Mouse (Mus musculus) left cerebral cortex, postnatal 10 days (tissue): ENCODE data around the gene Becn1. TPM values are rescaled to one million over a fixed set of nuclear protein-coding genes. Genes with fewer than 3 reads are reported as not detected.

Experiments used
- DNase-seq, 2 experiments: peaks; one replicate each; pipeline ENCODE4 v3.0.0; 2021 to 2022; ENCODE audit warnings: low spot score in 2 of 2, mixed read lengths in 1 of 2; ENCODE audit errors: extremely low spot score in 1 of 2
- intact Hi-C: fragments of 180-260 bp; cut with DNase I; formaldehyde crosslinking; loops from one replicate; pipeline ENCODE4 v1.15.1; 2025
- total RNA-seq, 2 experiments: library from RNA; stranded (reverse); gene quantifications; 2 replicates each; pipeline ENCODE4 v1.2.3; 2021

The Becn1 gene
- total RNA-seq, 2 experiments from 2014 or later = 174 to 188 TPM

DNA sequence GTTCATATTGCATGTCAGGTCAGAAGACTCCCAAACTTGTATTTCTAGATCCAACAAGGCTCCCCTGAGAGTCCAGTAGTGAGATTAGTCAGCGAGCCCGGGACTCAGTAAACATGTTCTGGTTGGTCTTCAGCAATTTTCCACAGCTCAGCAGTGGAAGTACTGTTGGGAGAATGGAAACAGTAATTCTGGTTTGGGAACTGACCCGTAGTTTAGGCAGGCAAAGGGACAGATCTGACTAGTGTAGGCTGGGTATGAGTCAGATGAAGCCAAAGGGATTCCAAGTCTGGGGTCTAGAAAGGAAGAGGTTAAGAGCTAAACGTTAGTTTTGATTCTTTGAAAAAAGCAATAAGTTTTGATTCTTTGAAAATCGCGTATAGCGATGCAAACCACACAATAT, 49.1 kb downstream of the Becn1 start:
- intact Hi-C loops = no loop called here

DNA sequence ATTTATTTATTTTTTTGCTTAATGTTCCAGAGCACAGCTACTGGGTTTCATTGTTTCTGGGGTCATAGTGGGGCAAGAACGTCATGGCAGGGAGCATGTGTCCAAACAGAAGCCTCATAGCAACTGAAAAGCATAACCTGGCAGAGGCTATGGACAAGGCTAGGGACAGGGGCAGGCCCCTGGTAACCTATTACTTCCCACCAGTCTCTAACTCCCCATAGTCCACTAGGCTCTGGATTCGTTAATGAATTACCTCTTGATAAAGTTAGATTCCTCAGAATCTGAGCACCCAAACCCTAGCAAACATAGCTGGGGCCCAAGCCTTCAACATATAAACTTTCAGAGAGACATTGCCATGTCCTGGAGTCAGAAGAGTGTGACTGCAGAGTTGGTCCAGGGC, 51.1 kb downstream of the Becn1 start:
- no peak for DNase-seq
- intact Hi-C loops = no loop called here

More for the DNA sequence above, 49.1 kb downstream of the Becn1 start:
- no peak for DNase-seq

DNA sequence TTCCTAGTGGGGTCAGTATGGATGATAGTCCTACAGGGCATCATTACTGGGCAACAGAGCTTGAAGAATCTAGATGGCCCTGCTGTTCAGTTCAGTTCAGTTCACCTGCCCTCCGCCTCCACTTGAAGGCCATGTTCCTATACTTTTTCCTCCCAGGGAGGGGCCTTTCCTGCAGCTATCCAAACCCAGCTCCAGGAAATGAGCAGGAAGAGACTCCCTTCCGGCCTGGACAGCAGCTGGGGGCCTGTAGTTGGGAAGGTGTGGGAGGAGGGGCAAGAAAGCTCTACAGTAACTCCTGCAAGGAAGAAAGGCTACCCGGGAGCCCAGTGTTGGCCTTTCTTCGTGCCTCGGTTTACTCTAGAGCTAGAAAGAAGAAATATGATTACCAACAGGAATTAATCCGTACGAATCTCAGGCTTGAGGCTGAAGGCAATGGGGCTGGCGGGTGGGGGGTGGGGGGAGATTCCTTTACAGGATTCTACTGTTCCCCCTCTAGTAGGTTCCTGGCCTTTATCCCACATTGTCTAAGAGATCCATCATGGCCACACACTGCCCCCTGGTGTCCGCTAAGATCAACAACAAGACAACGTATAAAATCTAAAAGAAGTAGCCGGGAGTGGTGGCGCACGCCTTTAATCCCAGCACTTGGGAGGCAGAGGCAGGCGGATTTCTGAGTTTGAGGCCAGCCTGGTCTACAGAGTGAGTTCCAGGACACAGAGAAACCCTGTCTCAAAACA, 53.7 kb downstream of the Becn1 start:
- peak; percentile 49 to 76 for DNase-seq
- intact Hi-C loops = loop anchor here (5.0 kb wide), 1 partner anchor 36 kb away; no protein-coding TSS in a partner anchor

DNA sequence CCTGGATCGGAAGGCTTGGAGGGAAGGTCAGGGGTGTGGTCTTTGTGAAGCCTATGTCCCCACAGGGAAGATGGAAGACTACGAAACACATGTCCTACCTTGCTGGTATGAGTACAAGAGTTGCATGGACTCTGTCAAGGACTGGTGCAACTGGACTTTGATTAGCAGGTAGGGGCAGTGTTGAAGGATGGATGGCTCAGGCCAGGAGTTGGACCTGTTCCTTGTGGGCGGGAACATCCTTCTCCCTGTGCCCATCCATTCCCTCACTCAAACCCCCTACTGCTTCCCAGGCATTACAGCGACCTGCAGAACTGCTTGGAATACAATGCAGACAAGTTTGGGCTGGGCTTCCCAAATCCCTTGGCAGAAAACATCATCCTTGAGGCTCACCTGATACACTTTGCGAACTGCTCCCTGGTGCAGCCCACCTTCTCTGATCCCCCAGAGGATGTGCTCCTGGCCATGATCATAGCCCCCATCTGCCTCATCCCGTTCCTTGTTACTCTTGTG, 54.5 kb downstream of the Becn1 start:
- intact Hi-C loops = loop anchor here (5.0 kb wide), 1 partner anchor 35 kb away; no protein-coding TSS in a partner anchor
- DNase-seq = no peak

DNA sequence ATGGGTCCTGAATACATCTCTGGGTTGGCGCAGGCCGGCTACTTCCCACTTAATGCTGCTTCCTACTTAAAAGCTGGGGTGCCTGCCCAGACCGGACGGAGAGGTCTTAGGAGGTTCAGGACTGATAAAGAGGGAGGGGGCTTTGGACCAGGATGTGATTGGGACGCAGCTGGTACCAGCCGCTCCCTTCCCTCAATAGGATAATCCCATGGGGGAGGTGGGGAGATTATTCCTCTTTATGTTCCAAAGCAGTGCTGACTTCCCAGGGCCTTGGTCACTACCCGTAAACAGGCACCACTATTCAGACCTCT, 55.4 kb downstream of the Becn1 start:
- intact Hi-C loops = loop anchor here (5.0 kb wide), 1 partner anchor 34 kb away; no protein-coding TSS in a partner anchor
- DNase-seq = no peak

DNA sequence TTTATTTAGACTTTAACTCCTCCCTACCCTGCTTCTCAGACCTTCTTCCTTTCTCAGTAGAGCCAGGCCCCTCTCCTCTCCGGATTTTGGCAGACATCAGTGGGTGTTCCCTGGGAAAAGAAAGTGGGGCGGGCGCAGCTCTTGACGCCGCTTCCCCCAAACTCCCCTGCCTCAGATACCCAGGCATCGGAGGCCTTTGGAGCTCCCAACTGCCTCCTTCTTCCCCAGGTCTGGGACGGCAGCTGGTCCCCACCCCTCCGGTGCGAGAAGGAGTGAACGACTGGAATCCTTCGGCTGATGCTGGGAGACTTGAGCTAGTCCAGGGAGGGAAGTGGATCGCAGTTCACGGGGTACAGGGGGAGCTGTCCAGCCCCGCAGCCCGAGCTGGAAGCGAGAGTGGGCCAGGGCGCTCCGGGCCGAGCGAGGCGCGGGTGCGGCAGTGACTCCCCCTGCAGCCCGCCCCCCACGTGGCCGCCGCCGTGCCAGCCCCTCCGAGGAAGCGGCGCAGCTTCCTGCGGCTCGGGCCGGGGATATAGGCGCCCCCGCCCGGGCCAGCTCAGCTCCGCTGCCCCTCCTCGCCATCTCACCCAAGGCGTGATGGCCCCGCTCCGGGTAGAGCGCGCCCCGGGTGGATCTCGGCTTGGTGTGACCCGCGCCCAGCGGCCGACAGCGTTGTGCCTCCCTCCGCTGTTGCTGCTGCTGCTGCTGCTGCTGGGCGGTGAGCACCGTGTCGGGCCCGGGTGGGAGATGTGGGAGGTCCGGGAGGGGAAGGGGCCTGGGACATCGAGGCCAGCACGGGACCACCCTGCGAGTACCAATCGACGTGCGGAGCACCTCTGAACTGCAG, 56.0 kb downstream of the Becn1 start, which contains the start of gene Ramp2:
TSS of gene Ramp2 (plus strand) at position 174 of the 847 bp plus-strand sequence.
- intact Hi-C loops = loop anchor here (5.0 kb wide), 1 partner anchor 34 kb away; no protein-coding TSS in a partner anchor
- peak in 1 of 2 experiments; percentile 88 for DNase-seq

DNA sequence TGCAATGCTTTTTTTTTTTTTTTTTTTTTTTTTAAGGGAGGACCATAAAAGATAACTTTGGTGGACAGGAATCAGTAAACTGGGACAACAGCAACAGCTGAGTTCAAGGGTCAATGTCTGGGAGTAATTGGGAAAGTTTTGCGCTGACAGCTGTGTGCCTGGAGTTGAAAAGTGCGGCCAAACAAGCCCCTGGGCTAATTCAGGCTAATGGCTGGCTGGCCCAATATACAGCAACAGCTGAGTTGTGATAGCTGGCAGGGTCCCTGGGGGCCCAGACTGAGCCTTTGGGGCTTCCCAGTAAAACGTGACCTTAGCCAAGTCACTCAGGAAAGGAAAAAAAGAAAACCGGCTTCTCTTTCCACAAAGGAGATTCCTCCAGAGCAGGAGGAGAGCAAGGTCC, 57.0 kb downstream of the Becn1 start:
- no peak for DNase-seq
- intact Hi-C loops = loop anchor here (5.0 kb wide), 1 partner anchor 33 kb away; no protein-coding TSS in a partner anchor

DNA sequence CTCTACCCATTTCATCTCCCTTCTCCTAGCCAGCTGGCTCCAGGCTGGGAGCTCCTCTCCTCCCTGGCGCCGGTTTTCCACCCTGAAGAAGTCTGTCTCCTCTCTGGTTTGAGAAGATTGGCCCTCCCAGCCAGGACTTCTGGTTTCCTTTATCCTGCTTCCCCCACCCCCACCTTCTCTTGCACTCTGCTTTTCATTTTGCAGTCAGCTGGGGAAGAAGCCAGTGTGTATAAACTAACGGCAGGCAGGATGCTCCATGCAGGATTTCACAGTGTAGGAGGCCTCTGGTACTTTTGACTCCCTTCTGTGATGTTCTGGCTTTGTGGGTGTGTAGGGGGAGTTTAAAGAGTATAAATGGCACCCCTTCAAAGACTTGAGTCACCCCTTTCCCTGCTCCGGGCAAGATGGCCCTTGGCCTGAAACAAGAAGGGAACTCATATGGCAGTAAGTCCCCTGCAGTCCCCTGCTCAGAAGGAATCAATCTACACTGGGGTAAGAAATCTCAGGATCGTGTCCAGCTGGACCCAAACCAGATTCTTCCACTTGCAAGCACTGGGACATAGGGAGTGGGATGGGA, 63.9 kb downstream of the Becn1 start:
- DNase-seq = no peak
- intact Hi-C loops = no loop called here

DNA sequence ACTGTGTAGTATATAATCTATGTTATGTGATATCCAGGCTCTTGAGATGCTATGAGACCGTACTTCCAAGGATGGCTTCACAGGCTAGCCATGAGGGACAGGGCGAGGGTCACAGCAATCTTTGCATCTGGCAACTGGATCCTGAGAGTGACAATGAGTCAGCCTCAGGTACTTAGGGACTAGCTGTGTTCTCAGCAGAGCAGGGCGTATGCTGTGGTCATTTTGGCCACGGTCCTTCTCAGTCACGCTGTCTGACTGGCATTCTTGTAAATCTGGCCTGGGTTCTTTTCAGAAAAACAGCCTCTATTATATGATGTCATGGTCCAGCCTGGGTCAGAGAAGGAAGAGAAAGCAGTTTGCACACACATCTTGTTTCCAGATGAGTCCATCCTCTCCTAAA, 65.3 kb downstream of the Becn1 start:
- intact Hi-C loops = no loop called here

More for the DNA sequence above, 65.3 kb downstream of the Becn1 start:
- no peak for DNase-seq

Other genes with a start within 250 kb of the Becn1 start
- gene Naglu, start 232.3 kb downstream of the Becn1 start, total RNA-seq = 10 to 100 TPM in 1 of 2 experiments, 1 to 10 TPM in 1; 9.4 to 10.2 TPM
- gene Hsd17b1, start 223.9 kb downstream of the Becn1 start, total RNA-seq = under 1 TPM; 0.43 to 0.79 TPM
- gene Coasy, start 219.7 kb downstream of the Becn1 start, total RNA-seq = 10 to 100 TPM; 32.3 to 32.4 TPM
- gene Mlx, start 215.0 kb downstream of the Becn1 start, total RNA-seq = 10 to 100 TPM; 52.8 to 55.8 TPM
- gene Psmc3ip, start 206.8 kb downstream of the Becn1 start, total RNA-seq = 1 to 10 TPM; 4.4 to 4.8 TPM
- 10 to 100 TPM; 54.5 to 55.0 TPM for gene Retreg3, start 182.4 kb downstream of the Becn1 start, total RNA-seq
- gene Tubg1, start 182.3 kb downstream of the Becn1 start, total RNA-seq = 10 to 100 TPM; 45.6 to 49.6 TPM
- 10 to 100 TPM; 46.6 to 48.8 TPM for gene Tubg2, start 146.4 kb downstream of the Becn1 start, total RNA-seq
- 10 to 100 TPM; 44.2 to 54.1 TPM for gene Cntnap1, start 131.8 kb downstream of the Becn1 start, total RNA-seq
- gene Plekhh3, start 130.9 kb downstream of the Becn1 start, total RNA-seq = 1 to 10 TPM; 5.9 to 8.0 TPM
- under 1 TPM in 1 of 2 experiments, not detected in 1; 0.41 TPM for gene Ccr10, start 126.8 kb downstream of the Becn1 start, total RNA-seq
- gene Ezh1, start 75.8 kb downstream of the Becn1 start, total RNA-seq = 10 to 100 TPM; 26.4 to 28.3 TPM
- gene Ramp2, start 56.3 kb downstream of the Becn1 start, total RNA-seq = 10 to 100 TPM; 57.4 to 59.1 TPM
- 10 to 100 TPM; 80.9 to 82.0 TPM for gene Vps25, start 48.6 kb downstream of the Becn1 start, total RNA-seq
- gene Wnk4, start 41.7 kb downstream of the Becn1 start, total RNA-seq = 1 to 10 TPM; 4.2 to 4.5 TPM
- under 1 TPM; 0.15 to 0.41 TPM for gene Cntd1, start 23.3 kb downstream of the Becn1 start, total RNA-seq
- gene Coa3, start 23.2 kb downstream of the Becn1 start, total RNA-seq = 100 to 1,000 TPM in 1 of 2 experiments, 10 to 100 TPM in 1; 95.7 to 101 TPM
- 100 to 1,000 TPM; 100 to 108 TPM for gene Psme3, start 13.9 kb upstream of the Becn1 start, total RNA-seq
- gene Aoc2, start 22.8 kb upstream of the Becn1 start, total RNA-seq = 1 to 10 TPM; 3.2 to 3.4 TPM
- 1 to 10 TPM; 1.4 to 2.0 TPM for gene Aoc3, start 28.3 kb upstream of the Becn1 start, total RNA-seq
- not detected for gene G6pc, start 65.3 kb upstream of the Becn1 start, total RNA-seq
- gene Aarsd1, start 115.3 kb upstream of the Becn1 start, total RNA-seq = 10 to 100 TPM; 45.1 to 45.2 TPM
- gene Gm27029, start 122.5 kb upstream of the Becn1 start, total RNA-seq = 1 to 10 TPM; 6.4 to 6.9 TPM
- gene Rundc1, start 122.8 kb upstream of the Becn1 start, total RNA-seq = 10 to 100 TPM; 24.4 to 26.0 TPM
- 1 to 10 TPM; 3.4 TPM for gene Ptges3l, start 123.0 kb upstream of the Becn1 start, total RNA-seq
- gene Rpl27, start 140.0 kb upstream of the Becn1 start, total RNA-seq = 10 to 100 TPM; 49.9 to 58.1 TPM
- 1 to 10 TPM; 1.8 to 2.8 TPM for gene Ifi35, start 146.1 kb upstream of the Becn1 start, total RNA-seq
- 100 to 1,000 TPM; 111 to 115 TPM for gene Rnd2, start 162.7 kb upstream of the Becn1 start, total RNA-seq
- gene Vat1, start 163.9 kb upstream of the Becn1 start, total RNA-seq = 10 to 100 TPM; 50.3 to 54.3 TPM
- gene Brca1, start 249.7 kb upstream of the Becn1 start, total RNA-seq = 1 to 10 TPM; 1.1 to 1.2 TPM
- gene Nbr1, start 249.9 kb upstream of the Becn1 start, total RNA-seq = 100 to 1,000 TPM in 1 of 2 experiments, 10 to 100 TPM in 1; 98.9 to 100 TPM